Mouse (Mus musculus) midbrain, postnatal 0 days (tissue): ENCODE measurements around the gene Tle4. TPM values are rescaled to one million over a fixed set of nuclear protein-coding genes. Genes with fewer than 3 reads are reported as not detected.

Source experiments
- ATAC-seq: fragments of 200-750 bp; cut with Nextera tagmentation; 2 replicates; pipeline ENCODE4 v1.8.0; 2017; ENCODE audit warnings: moderate number of reproducible peaks, mild to moderate bottlenecking, moderate TSS enrichment, moderate library complexity; ENCODE audit not compliant: low FRiP score
- DNase-seq: peaks from one replicate; pipeline ENCODE4 v3.0.0-alpha.2; 2015; ENCODE audit warnings: low spot score
- H3K27ac ChIP-seq: fragments of 300-500 bp; sonication (generic); 2 replicates; pipeline ENCODE4 v1.5.1; 2014; ENCODE audit warnings: low read depth, mild to moderate bottlenecking, low read length, mixed read lengths
- H3K27me3 ChIP-seq: fragments of 300-500 bp; sonication (generic); 2 replicates; pipeline ENCODE4 v1.6.1; 2014; ENCODE audit warnings: low read length, control low read depth, mixed read lengths; ENCODE audit not compliant: insufficient read depth
- H3K36me3 ChIP-seq: fragments of 300-500 bp; sonication (generic); 2 replicates; pipeline ENCODE4 v1.6.1; 2014; ENCODE audit warnings: low read length, control low read depth, mixed read lengths; ENCODE audit not compliant: insufficient read depth
- H3K4me1 ChIP-seq: fragments of 300-500 bp; sonication (generic); 2 replicates; pipeline ENCODE4 v1.6.1; 2014; ENCODE audit warnings: mild to moderate bottlenecking, control low read depth, antibody characterized with exemption, low read length, mixed read lengths; ENCODE audit not compliant: insufficient read depth
- H3K4me2 ChIP-seq: fragments of 300-500 bp; sonication (generic); 2 replicates; pipeline ENCODE4 v1.6.1; 2014; ENCODE audit warnings: low read depth, mild to moderate bottlenecking, low read length, mixed read lengths; ENCODE audit not compliant: poor library complexity, severe bottlenecking
- H3K4me3 ChIP-seq: fragments of 300-500 bp; sonication (generic); 2 replicates; pipeline ENCODE4 v1.5.1; 2014; ENCODE audit warnings: low read depth, mild to moderate bottlenecking, low read length, moderate library complexity
- H3K9ac ChIP-seq: fragments of 300-500 bp; sonication (generic); replicated peaks from 2 replicates; pipeline ENCODE4 v1.6.1; 2014; ENCODE audit warnings: mild to moderate bottlenecking, low read length, moderate library complexity, mixed read lengths; ENCODE audit not compliant: poor library complexity, severe bottlenecking
- H3K9me3 ChIP-seq: fragments of 300-500 bp; sonication (generic); 2 replicates; pipeline ENCODE4 v1.6.1; 2016; ENCODE audit warnings: low read length, control low read depth
- CTCF ChIP-seq: IDR thresholded peaks from 2 replicates; pipeline ENCODE4 v1.5.1; 2016; ENCODE audit warnings: antibody characterized with exemption, mild to moderate bottlenecking
- WGBS: fragments of 180-500 bp; shearing (Covaris S2); extraction: QIAGEN DNeasy Blood & Tissue Kit; methylation state at CpG from one replicate; pipeline ENCODE4 v1.1.7; 2014; 5-methylcytosine and 5-hydroxymethylcytosine counted together
- polyA plus RNA-seq: library from polyadenylated mRNA; unstranded; fragments of >200 nt; fragmentation: Nextera tagmentation; extraction: Ambion mirVana; gene quantifications from 2 replicates; pipeline ENCODE4 v1.2.1, GENCODE M21; 2015
- total RNA-seq: library from RNA; depleted of rRNA; stranded (reverse); fragments of >200 nt; gene quantifications from 2 replicates; pipeline ENCODE4 v1.2.3, GENCODE M21; 2014

Tle4 gene
- total and polyA plus RNA-seq, 2 experiments from 2014 or later: 21.4 to 54.6 TPM

- Histone ChIP-seq H3K9ac (no peak overlapping the region), H3K27ac (no peak overlapping the region), H3K4me3 (no peak overlapping the region), H3K36me3 (no peaks in the 10 kb centered on the region), H3K4me2 (no peak overlapping the region), H3K27me3 (no peaks in the 10 kb centered on the region; the same call in 1 of the 2 replicates), H3K9me3 (no peaks in the 10 kb centered on the region), H3K4me1 (no peaks in the 10 kb centered on the region)
- DNase-seq: no peak
- ATAC-seq: no peak
- no peak for TF ChIP-seq CTCF
- 9% methylated on average over 4 of the region's 4 CpGs for WGBS
Measured at GRCm38 (mm10) chr19:14414957-14415356, 182.9 kb downstream of the Tle4 start.

- Histone ChIP-seq H3K27me3 (no peaks in the 10 kb centered on the region), H3K27ac (no peak overlapping the region), H3K36me3 (no peaks in the 10 kb centered on the region), H3K4me1 (no peaks in the 10 kb centered on the region), H3K9me3 (no peaks in the 10 kb centered on the region), H3K9ac (no peak overlapping the region), H3K4me3 (no peak overlapping the region), H3K4me2 (no peak overlapping the region)
- ATAC-seq: no peak
- TF ChIP-seq CTCF: no peak
- 69% methylated on average over 10 of the region's 10 CpGs for WGBS
- no peak for DNase-seq
Measured at GRCm38 (mm10) chr19:14406603-14407002, 191.2 kb downstream of the Tle4 start.
